In the genomic region with DNA sequence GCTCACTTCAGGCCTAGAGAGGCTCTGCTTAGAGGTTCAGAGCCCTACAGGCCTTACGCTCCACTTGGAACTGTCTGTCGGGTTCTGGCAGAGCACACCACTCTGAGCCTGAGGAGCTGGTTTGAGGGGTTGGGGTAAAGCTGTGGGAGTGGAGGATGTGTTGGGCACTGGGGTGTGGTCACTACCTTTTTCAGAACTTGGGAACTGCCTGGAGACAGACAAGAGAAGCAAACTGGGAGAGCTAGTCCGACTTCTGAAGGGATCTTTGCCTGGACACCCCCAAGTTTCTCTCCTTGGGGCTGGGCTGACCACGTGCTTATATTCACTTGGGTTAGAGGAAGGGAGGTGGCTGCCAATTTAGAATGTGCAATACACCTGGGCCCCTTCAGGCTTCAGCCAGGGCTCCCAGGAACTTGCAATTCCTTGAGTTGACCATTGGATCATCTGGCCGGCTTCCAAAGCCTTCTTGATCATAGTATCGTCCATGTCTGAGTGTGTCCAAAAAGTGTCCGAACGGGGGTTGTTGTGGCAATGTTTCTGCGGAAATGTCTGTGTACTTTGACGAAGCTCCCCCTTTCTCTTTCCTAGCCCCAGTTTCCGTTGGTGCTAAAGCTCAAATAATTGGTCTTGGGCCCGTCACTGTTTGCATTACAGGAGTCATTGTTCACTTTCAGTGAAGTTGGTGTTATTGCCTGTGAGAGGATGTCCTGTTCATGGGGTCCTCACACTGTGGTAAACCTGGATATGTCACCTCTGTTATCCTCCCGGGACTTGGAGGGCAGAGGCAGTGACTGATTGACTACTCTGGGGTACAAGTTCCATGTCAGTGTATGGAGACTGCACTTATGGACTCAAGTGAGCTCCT, we compare ENCODE assay signal across 8 mouse cellular contexts. TPM values are rescaled to one million over a fixed set of nuclear protein-coding genes. Genes with fewer than 3 reads are reported as not detected.
DNase-seq lines count a peak whose midpoint lies in the region; ATAC-seq and TF ChIP-seq lines count a peak whose summit lies in the region.

No protein-coding gene starts in this region.

- no peak overlapping the region for H3K4me3 ChIP-seq in cortical plate, adult 2 months (ENCODE audit: insufficient read depth, low read length)
- no peak overlapping the region for H3K4me3 ChIP-seq in hindbrain, embryonic 14.5 days (replicated peaks; ENCODE audit: low read length)
- H3K4me3 ChIP-seq in liver, embryonic 13.5 days (replicated peaks) = no peak overlapping the region

- TF ChIP-seq POLR2A in cortical plate, adult 2 months (IDR thresholded peaks at IDR 0.05; ENCODE audit: extremely low read depth, insufficient read depth, low read length) = no peak

- H3K4me1 ChIP-seq in cortical plate, adult 2 months (ENCODE audit: control insufficient read depth, insufficient read depth, low read length) = peaks cover 2% of the 10 kb centered on the region; the same call in 1 of the 2 replicates
- peaks cover 26% of the 10 kb centered on the region for H3K4me1 ChIP-seq in hindbrain, embryonic 14.5 days (replicated peaks; ENCODE audit: control insufficient read depth, insufficient read depth, low read length)
- H3K4me1 ChIP-seq in liver, embryonic 13.5 days (replicated peaks) = peaks cover 45% of the 10 kb centered on the region

- H3K27ac ChIP-seq in cortical plate, adult 2 months (ENCODE audit: insufficient read depth, low read length) = peak overlapping the region; percentile 65
- no peak overlapping the region for H3K27ac ChIP-seq in hindbrain, embryonic 14.5 days
- no peak overlapping the region for H3K27ac ChIP-seq in liver, embryonic 13.5 days

- no peak for TF ChIP-seq CTCF in cortical plate, adult 2 months (IDR thresholded peaks at IDR 0.05; ENCODE audit: extremely low read depth, insufficient read depth, low read length)

- ATAC-seq in hindbrain, embryonic 14.5 days (ENCODE audit: low FRiP score) = no peak
- ATAC-seq in liver, embryonic 13.5 days (ENCODE audit: low read depth) = no peak
- no peak for ATAC-seq in granulocyte monocyte progenitor cell, adult 5-6 weeks (replicated peaks; ENCODE audit: poor library complexity, severe bottlenecking)

- H3K36me3 ChIP-seq in hindbrain, embryonic 14.5 days (replicated peaks; ENCODE audit: control insufficient read depth, insufficient read depth) = no peaks in the 10 kb centered on the region
- no peaks in the 10 kb centered on the region for H3K36me3 ChIP-seq in liver, embryonic 13.5 days

- peak; percentile 42 to 77 for DNase-seq in adrenal gland, adult (ENCODE audit: inconsistent age in 2 of 2, low spot score in 1 of 2)
- DNase-seq in adrenal gland, adult 18-20 months (ENCODE audit: low spot score in 2 of 2) = no peak
- DNase-seq in hindbrain, embryonic 14.5 days (ENCODE audit: low spot score) = no peak
- no peak for DNase-seq in liver, embryonic 13.5 days
- no peak for DNase-seq in Muller cell, postnatal 12 days (ENCODE audit: inconsistent ontology term)
- no peak for DNase-seq in ovary, postnatal 14 days (ENCODE audit: low spot score)

- peaks cover 43% of the 10 kb centered on the region for H3K27me3 ChIP-seq in hindbrain, embryonic 14.5 days (ENCODE audit: control insufficient read depth, insufficient read depth, low read length)
- peaks cover 50% of the 10 kb centered on the region for H3K27me3 ChIP-seq in liver, embryonic 13.5 days

- no peaks in the 10 kb centered on the region for H3K9me3 ChIP-seq in hindbrain, embryonic 14.5 days (ENCODE audit: control insufficient read depth, low read length)
- no peaks in the 10 kb centered on the region for H3K9me3 ChIP-seq in liver, embryonic 13.5 days (replicated peaks)

- H3K9ac ChIP-seq in hindbrain, embryonic 14.5 days = no peak overlapping the region
- H3K9ac ChIP-seq in liver, embryonic 13.5 days = no peak overlapping the region

- 81% methylated on average over 13 of the region's 13 CpGs for WGBS in hindbrain, embryonic 14.5 days
- WGBS in liver, embryonic 13.5 days (ENCODE audit: insufficient replicate concordance) = 72% methylated on average over 13 of the region's 13 CpGs

- peak overlapping the region; percentile 13; the same call in 1 of the 2 replicates for H3K4me2 ChIP-seq in hindbrain, embryonic 14.5 days (replicated peaks)
- H3K4me2 ChIP-seq in liver, embryonic 13.5 days = 0 out of 2 replicates have a peak overlapping the region, but pooled peaks have one; percentile 3

RNA-seq across cellular contexts. Expression of a gene that starts 3.0 kb away (rescaled TPM):
- 100 to 1,000 TPM in 1 of 2 experiments, 10 to 100 TPM in 1; 88.9 to 162 TPM for total RNA-seq in adrenal gland, adult 18-20 months (2021)
- 6.7 and 7.7 TPM in 2 replicates for polyA plus RNA-seq in cortical plate, adult 2 months (2012; rRNA removed)
- polyA plus RNA-seq in hindbrain, embryonic 14.5 days (2014; fragmentation: Nextera tagmentation; extraction: Ambion mirVana) = 4.5 and 4.9 TPM in 2 replicates
- 1.4 and 1.6 TPM in 2 replicates for polyA plus RNA-seq in liver, embryonic 13.5 days (2015; fragmentation: Nextera tagmentation; extraction: Ambion mirVana)
- total RNA-seq in granulocyte monocyte progenitor cell, adult 5-6 weeks (2014; fragmentation: Nextera tagmentation) = 5.8 and 12.1 TPM in 2 replicates
- 14.1 and 14.8 TPM in 2 replicates for total RNA-seq in granulocyte monocyte progenitor cell, adult 5-6 weeks (2017)

RNA-seq across cellular contexts. Expression of a gene that starts 25.3 kb away (rescaled TPM):
- 100 to 1,000 TPM; 334 to 342 TPM for total RNA-seq in adrenal gland, adult 18-20 months (2021)
- 286 and 289 TPM in 2 replicates for polyA plus RNA-seq in cortical plate, adult 2 months (2012; rRNA removed)
- polyA plus RNA-seq in hindbrain, embryonic 14.5 days (2014; fragmentation: Nextera tagmentation; extraction: Ambion mirVana) = 308 and 316 TPM in 2 replicates
- 298 and 320 TPM in 2 replicates for polyA plus RNA-seq in liver, embryonic 13.5 days (2015; fragmentation: Nextera tagmentation; extraction: Ambion mirVana)
- total RNA-seq in granulocyte monocyte progenitor cell, adult 5-6 weeks (2014; fragmentation: Nextera tagmentation) = 1,036 and 1,157 TPM in 2 replicates
- total RNA-seq in granulocyte monocyte progenitor cell, adult 5-6 weeks (2017) = 748 and 899 TPM in 2 replicates

RNA-seq across cellular contexts. Expression of a gene that starts 38.5 kb away (rescaled TPM):
- 10 to 100 TPM; 23.1 to 26.1 TPM for total RNA-seq in adrenal gland, adult 18-20 months (2021)
- polyA plus RNA-seq in cortical plate, adult 2 months (2012; rRNA removed) = 20.0 and 22.8 TPM in 2 replicates
- 20.0 and 23.0 TPM in 2 replicates for polyA plus RNA-seq in hindbrain, embryonic 14.5 days (2014; fragmentation: Nextera tagmentation; extraction: Ambion mirVana)
- 18.7 and 20.2 TPM in 2 replicates for polyA plus RNA-seq in liver, embryonic 13.5 days (2015; fragmentation: Nextera tagmentation; extraction: Ambion mirVana)
- total RNA-seq in granulocyte monocyte progenitor cell, adult 5-6 weeks (2014; fragmentation: Nextera tagmentation) = 17.8 and 28.9 TPM in 2 replicates
- total RNA-seq in granulocyte monocyte progenitor cell, adult 5-6 weeks (2017) = 14.5 and 21.8 TPM in 2 replicates

RNA-seq across cellular contexts. Expression of a gene that starts 50.4 kb away (rescaled TPM):
- total RNA-seq in adrenal gland, adult 18-20 months (2021) = 10 to 100 TPM; 81.1 to 89.8 TPM
- polyA plus RNA-seq in cortical plate, adult 2 months (2012; rRNA removed) = 24.6 and 25.2 TPM in 2 replicates
- polyA plus RNA-seq in hindbrain, embryonic 14.5 days (2014; fragmentation: Nextera tagmentation; extraction: Ambion mirVana) = 29.3 and 30.3 TPM in 2 replicates
- 99.5 and 114 TPM in 2 replicates for polyA plus RNA-seq in liver, embryonic 13.5 days (2015; fragmentation: Nextera tagmentation; extraction: Ambion mirVana)
- total RNA-seq in granulocyte monocyte progenitor cell, adult 5-6 weeks (2014; fragmentation: Nextera tagmentation) = 115 and 125 TPM in 2 replicates
- total RNA-seq in granulocyte monocyte progenitor cell, adult 5-6 weeks (2017) = 120 and 123 TPM in 2 replicates

Comparison
In these comparisons a context has a peak if more than half of its experiments do, and no peak if none do; other contexts are left out.
1. DNase-seq: peak in adrenal gland, adult (2 of 2); none in adrenal gland, adult 18-20 months (0 of 2), hindbrain, embryonic 14.5 days (single experiment), liver, embryonic 13.5 days (single experiment), Muller cell, postnatal 12 days (single experiment) and ovary, postnatal 14 days (single experiment).